Mouse (Mus musculus): ENCODE measurements around the gene Ruvbl2. TPM values are rescaled to one million over a fixed set of nuclear protein-coding genes. Genes with fewer than 3 reads are reported as not detected.

The Ruvbl2 gene
- total and polyA plus RNA-seq, 3 experiments, result 253 to 277 (median 267) TPM

GRCm38 (mm10) chr7:45395578-45396336 lies 42.1 kb downstream of the Ruvbl2 start, which contains the start of gene Snrnp70 (continued):
- no peak for TF ChIP-seq JUND (conservative IDR thresholded peaks at IDR 0.05; ENCODE audit: low read depth, low read length)
- peak; percentile 82 for TF ChIP-seq MAX (IDR thresholded peaks at IDR 0.05; ENCODE audit: low read length)
- TF ChIP-seq POLR2AphosphoS2 (IDR thresholded peaks at IDR 0.05; ENCODE audit: low read depth, low read length), result peak; percentile 64; the same call in 1 of the 2 replicates
- peak; percentile 79 for TF ChIP-seq IRF4 (IDR thresholded peaks at IDR 0.05; ENCODE audit: low read depth, low read length)
- TF ChIP-seq TBP (conservative IDR thresholded peaks at IDR 0.05; ENCODE audit: low read depth, low read length), result peak; percentile 90
- peak; percentile 77 for TF ChIP-seq ELF1 (IDR thresholded peaks at IDR 0.05; ENCODE audit: low read depth, low read length)
- TF ChIP-seq NELFE (IDR thresholded peaks at IDR 0.05; ENCODE audit: low read depth, low read length), result peak; percentile 92
- TF ChIP-seq HCFC1 (IDR thresholded peaks at IDR 0.05; ENCODE audit: low read depth, low read length), result peak; percentile 78
- TF ChIP-seq TCF12 (IDR thresholded peaks at IDR 0.05; ENCODE audit: low read depth, low read length), result peak; percentile 93

- Histone ChIP-seq H3K9ac (ENCODE audit: insufficient read depth, low read depth) (peak overlapping the region; percentile 84), H3K4me2 (ENCODE audit: insufficient read depth, low read depth, poor library complexity, severe bottlenecking) (peak overlapping the region; percentile 87; the same call in 1 of the 2 replicates), H3K27ac (ENCODE audit: insufficient read depth, low read depth) (peak overlapping the region; percentile 71), H3K9me3 (replicated peaks; ENCODE audit: low read length) (no peaks in the 10 kb centered on the region), H3K36me3 (replicated peaks in 1 of 2; ENCODE audit: control insufficient read depth in 1 of 2, insufficient read depth in 1 of 2, low read length in 1 of 2) (peaks cover 26 to 41% of the 10 kb centered on the region in 2 experiments), H3K27me3 (replicated peaks) (no peaks in the 10 kb centered on the region), H3K79me2 (replicated peaks; ENCODE audit: control insufficient read depth, extremely low read depth, insufficient read depth, poor library complexity, severe bottlenecking) (peaks cover 44% of the 10 kb centered on the region), H3K4me3 (replicated peaks in 1 of 3; ENCODE audit: low read depth in 2 of 3, low read length in 2 of 3, poor library complexity in 1 of 3) (peak overlapping the region; percentile 78 to 97 (median 89)), H3K4me1 (ENCODE audit: control insufficient read depth in 1 of 2, insufficient read depth in 2 of 2) (peaks cover 0 to 24% of the 10 kb centered on the region in 2 experiments; a peak in 2 of 4 replicates)
- no peak for TF ChIP-seq EP300 (IDR thresholded peaks at IDR 0.05; ENCODE audit: low read length)
- TF ChIP-seq POLR2A (IDR thresholded peaks at IDR 0.05; ENCODE audit: low read depth, low read length), result no peak
- TF ChIP-seq JUN (IDR thresholded peaks at IDR 0.05; ENCODE audit: insufficient read depth, low read depth, low read length), result no peak
- TF ChIP-seq ZNF384 (IDR thresholded peaks at IDR 0.05; ENCODE audit: low read depth, low read length), result peak; percentile 93
- in situ Hi-C loops (cut with MboI; ENCODE audit: low pct_ligation_motif_present, low pct_unique_long_range_greater_than_20kb, low sequenced_read_pairs) (loop anchor here (10.0 kb wide), 1 partner anchor 90 kb away; no protein-coding TSS in a partner anchor), dilution Hi-C loops (cut with MboI; ENCODE audit: extremely low pct_ligation_motif_present, extremely low pct_unique_long_range_greater_than_20kb, low sequenced_read_pairs) (no loop called here)
- no peak for DNase-seq (ENCODE audit: extremely low read depth)
Measured at GRCm38 (mm10) chr7:45395129-45395541, 42.8 kb downstream of the Ruvbl2 start.

GRCm38 (mm10) chr7:45386077-45386476 lies 51.8 kb downstream of the Ruvbl2 start:
- H3K9ac ChIP-seq (ENCODE audit: insufficient read depth, low read depth), result no peak overlapping the region
- DNase-seq (ENCODE audit: extremely low read depth), result no peak
- no peak for TF ChIP-seq HCFC1 (IDR thresholded peaks at IDR 0.05; ENCODE audit: low read depth, low read length)
- TF ChIP-seq MAZ (IDR thresholded peaks at IDR 0.05; ENCODE audit: low read depth, low read length), result no peak
- TF ChIP-seq JUND (conservative IDR thresholded peaks at IDR 0.05; ENCODE audit: low read depth, low read length), result no peak
- TF ChIP-seq RCOR1 (conservative IDR thresholded peaks at IDR 0.05; ENCODE audit: low read depth, low read length), result no peak
- TF ChIP-seq SMC3 (IDR thresholded peaks at IDR 0.05; ENCODE audit: low read depth, low read length), result no peak
- TF ChIP-seq JUN (IDR thresholded peaks at IDR 0.05; ENCODE audit: insufficient read depth, low read depth, low read length), result no peak
- TF ChIP-seq MEF2A (IDR thresholded peaks at IDR 0.05; ENCODE audit: borderline replicate concordance, low read depth, low read length), result no peak
- no peak for TF ChIP-seq NRF1 (IDR thresholded peaks at IDR 0.05; ENCODE audit: low read depth, low read length)
- TF ChIP-seq ZC3H11A (IDR thresholded peaks at IDR 0.05; ENCODE audit: low read depth, low read length), result no peak
- TF ChIP-seq MXI1 (IDR thresholded peaks at IDR 0.05; ENCODE audit: low read depth, low read length), result no peak
- TF ChIP-seq GABPA (IDR thresholded peaks at IDR 0.05; ENCODE audit: insufficient replicate concordance, low read depth, low read length), result no peak
- no peak for TF ChIP-seq NELFE (IDR thresholded peaks at IDR 0.05; ENCODE audit: low read depth, low read length)
- TF ChIP-seq ELF1 (IDR thresholded peaks at IDR 0.05; ENCODE audit: low read depth, low read length), result no peak
- no peak overlapping the region for H3K4me3 ChIP-seq (replicated peaks in 1 of 3; ENCODE audit: low read depth in 2 of 3, low read length in 2 of 3, poor library complexity in 1 of 3)
- H3K9me3 ChIP-seq (replicated peaks; ENCODE audit: low read length), result no peaks in the 10 kb centered on the region
- H3K27ac ChIP-seq (ENCODE audit: insufficient read depth, low read depth), result no peak overlapping the region
- peaks cover 47% of the 10 kb centered on the region for H3K79me2 ChIP-seq (replicated peaks; ENCODE audit: control insufficient read depth, extremely low read depth, insufficient read depth, poor library complexity, severe bottlenecking)
- H3K4me2 ChIP-seq (ENCODE audit: insufficient read depth, low read depth, poor library complexity, severe bottlenecking), result no peak overlapping the region
- H3K36me3 ChIP-seq (replicated peaks in 1 of 2; ENCODE audit: control insufficient read depth in 1 of 2, insufficient read depth in 1 of 2, low read length in 1 of 2), result peaks cover 86 to 97% of the 10 kb centered on the region in 2 experiments
- H3K4me1 ChIP-seq (ENCODE audit: control insufficient read depth in 1 of 2, insufficient read depth in 2 of 2), result no peaks in the 10 kb centered on the region
- dilution Hi-C loops (cut with MboI; ENCODE audit: extremely low pct_ligation_motif_present, extremely low pct_unique_long_range_greater_than_20kb, low sequenced_read_pairs), result no loop called here
- no peaks in the 10 kb centered on the region for H3K27me3 ChIP-seq (replicated peaks)
- in situ Hi-C loops (cut with MboI; ENCODE audit: low pct_ligation_motif_present, low pct_unique_long_range_greater_than_20kb, low sequenced_read_pairs), result no loop called here

Data from CH12.LX (cell line).